Mouse (Mus musculus) liver, embryonic 14.5 days (tissue): ENCODE data around the gene Map2k4. TPM values are rescaled to one million over a fixed set of nuclear protein-coding genes. Genes with fewer than 3 reads are reported as not detected.

Experiments used
- ATAC-seq: fragments of 200-750 bp; cut with Nextera tagmentation; 2 replicates; pipeline ENCODE4 v1.8.0; 2017; ENCODE audit warnings: moderate number of reproducible peaks, mild to moderate bottlenecking, moderate library complexity; ENCODE audit not compliant: insufficient read depth
- DNase-seq, 3 experiments: peaks; one replicate each; pipeline ENCODE4 v3.0.0-alpha.2; 2012 to 2013; ENCODE audit warnings: low read depth in 3 of 3, low spot score in 3 of 3
- H3K27ac ChIP-seq: fragments of 300-500 bp; sonication (generic); 2 replicates; pipeline ENCODE4 v1.5.1; 2014; ENCODE audit warnings: moderate library complexity, mild to moderate bottlenecking, control low read depth, inconsistent platforms
- H3K27me3 ChIP-seq: fragments of 300-500 bp; sonication (generic); 2 replicates; pipeline ENCODE4 v1.6.1; 2014; ENCODE audit warnings: mild to moderate bottlenecking, low read length, moderate library complexity; ENCODE audit not compliant: control insufficient read depth, insufficient read depth
- H3K36me3 ChIP-seq: fragments of 300-500 bp; sonication (generic); replicated peaks from 2 replicates; pipeline ENCODE4 v1.6.1; 2014; ENCODE audit warnings: low read depth; ENCODE audit not compliant: control insufficient read depth, insufficient read depth
- H3K4me1 ChIP-seq, 2 experiments: fragments of 200-500 bp in 1 of 2; fragments of 300-500 bp in 1 of 2; sonication (generic) in 1 of 2; replicated peaks; 2 replicates each; pipeline ENCODE4 v1.6.1; 2012 to 2014; ENCODE audit warnings: antibody characterized with exemption in 1 of 2, inconsistent platforms in 1 of 2, low read length in 1 of 2; ENCODE audit not compliant: control insufficient read depth in 2 of 2, insufficient read depth in 2 of 2
- H3K4me2 ChIP-seq: fragments of 300-500 bp; sonication (generic); 2 replicates; pipeline ENCODE4 v1.6.1; 2014; ENCODE audit warnings: low read depth, mild to moderate bottlenecking, control low read depth, moderate library complexity
- H3K4me3 ChIP-seq, 2 experiments: fragments of 200-500 bp in 1 of 2; fragments of 300-500 bp in 1 of 2; sonication (generic) in 1 of 2; 2 replicates each; pipeline ENCODE4 v1.5.1; 2012 to 2014; ENCODE audit warnings: low read depth in 2 of 2, low read length in 2 of 2, mild to moderate bottlenecking in 2 of 2, control low read depth in 1 of 2, inconsistent platforms in 1 of 2, moderate library complexity in 1 of 2; ENCODE audit not compliant: insufficient read depth in 1 of 2
- H3K9ac ChIP-seq: fragments of 300-500 bp; sonication (generic); replicated peaks from 2 replicates; pipeline ENCODE4 v1.6.1; 2014; ENCODE audit warnings: mild to moderate bottlenecking, control low read depth, moderate library complexity
- H3K9me3 ChIP-seq: fragments of 300-500 bp; sonication (generic); 2 replicates; pipeline ENCODE4 v1.6.1; 2016; ENCODE audit warnings: low read length, mixed read lengths; ENCODE audit not compliant: control insufficient read depth
- CTCF ChIP-seq: IDR thresholded peaks from 2 replicates; pipeline ENCODE4 v1.5.1; 2016; ENCODE audit warnings: antibody characterized with exemption, low read depth, control low read depth
- EP300 ChIP-seq: IDR thresholded peaks from 2 replicates; pipeline ENCODE4 v1.6.1; 2016; ENCODE audit warnings: antibody characterized with exemption, low read depth
- WGBS: fragments of 180-500 bp; shearing (Covaris S2); extraction: QIAGEN DNeasy Blood & Tissue Kit; methylation state at CpG from one replicate; pipeline ENCODE4 v1.1.7; 2014; ENCODE audit not compliant: insufficient replicate concordance; 5-methylcytosine and 5-hydroxymethylcytosine counted together
- polyA plus RNA-seq, 2 experiments: library from polyadenylated mRNA; depleted of rRNA in 1 of 2; stranded (reverse) in 1 of 2; unstranded in 1 of 2; fragments of >200 nt; fragmentation: Nextera tagmentation in 1 of 2; extraction: Ambion mirVana in 1 of 2; gene quantifications; 2 replicates each; pipeline versions ENCODE4 v1.2.1 to v1.2.3; 2012 to 2014

Gene Map2k4
- polyA plus RNA-seq, 2 experiments, result 15.8 to 37.0 TPM

DNA sequence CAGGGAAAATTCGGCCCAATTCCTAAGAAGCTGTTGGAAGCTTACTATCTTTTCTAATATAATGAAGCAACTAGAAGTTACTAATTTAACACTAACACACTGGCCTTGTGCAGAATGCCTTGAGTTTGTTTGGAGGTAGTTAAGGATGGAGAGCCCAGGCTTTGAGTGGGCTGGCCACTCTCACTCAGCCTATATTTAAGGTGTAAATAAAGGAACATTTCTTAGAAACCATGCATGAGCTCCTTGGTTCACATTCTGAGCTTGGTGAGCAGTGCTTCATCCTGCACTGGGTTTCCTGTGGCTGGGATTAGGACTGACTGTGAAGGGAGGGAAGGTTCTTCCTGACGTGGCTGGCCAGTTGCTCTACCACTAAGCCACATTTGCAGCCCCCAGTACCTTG, 64.4 kb downstream of the Map2k4 start:
- Histone ChIP-seq H3K9ac (no peak overlapping the region), H3K36me3 (no peaks in the 10 kb centered on the region; the same call in 1 of the 2 replicates), H3K9me3 (no peaks in the 10 kb centered on the region), H3K4me1 (no peaks in the 10 kb centered on the region), H3K4me3 (no peak overlapping the region), H3K4me2 (no peak overlapping the region), H3K27ac (no peak overlapping the region), H3K27me3 (no peaks in the 10 kb centered on the region)
- 67% methylated on average over 2 of the region's 2 CpGs for whole genome bisulfite sequencing
- DNase-seq, result no peak
- no peak for TF ChIP-seq CTCF
- TF ChIP-seq EP300, result no peak
- no peak for ATAC-seq

DNA sequence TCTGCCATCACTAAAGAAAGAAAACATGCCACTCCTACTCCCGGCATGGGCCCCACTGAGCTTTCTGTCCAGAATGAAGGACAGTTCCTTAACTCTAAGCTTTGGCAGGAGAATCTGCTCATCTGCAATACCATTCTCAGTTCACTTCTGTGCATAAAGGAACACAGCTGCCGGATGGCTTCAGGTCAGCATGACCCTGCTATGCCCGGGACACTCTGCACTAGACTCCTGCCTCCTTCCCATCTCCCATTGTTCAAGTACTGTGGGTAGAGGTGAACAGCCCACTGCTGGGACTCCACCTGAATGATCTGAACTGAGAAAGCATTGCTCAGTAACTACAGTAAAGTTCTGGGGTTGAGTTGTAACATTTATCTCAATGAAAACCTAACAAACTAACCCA, 66.5 kb downstream of the Map2k4 start:
- no peaks in the 10 kb centered on the region; the same call in 1 of the 2 replicates for H3K36me3 ChIP-seq
- TF ChIP-seq EP300, result no peak
- TF ChIP-seq CTCF, result no peak
- 88% methylated on average over 3 of the region's 3 CpGs for WGBS
- H3K9me3 ChIP-seq, result no peaks in the 10 kb centered on the region
- no peak overlapping the region for H3K4me2 ChIP-seq
- no peaks in the 10 kb centered on the region for H3K4me1 ChIP-seq
- no peak overlapping the region for H3K27ac ChIP-seq
- no peak overlapping the region for H3K4me3 ChIP-seq
- DNase-seq, result no peak
- H3K9ac ChIP-seq, result no peak overlapping the region
- ATAC-seq, result no peak
- no peaks in the 10 kb centered on the region for H3K27me3 ChIP-seq

DNA sequence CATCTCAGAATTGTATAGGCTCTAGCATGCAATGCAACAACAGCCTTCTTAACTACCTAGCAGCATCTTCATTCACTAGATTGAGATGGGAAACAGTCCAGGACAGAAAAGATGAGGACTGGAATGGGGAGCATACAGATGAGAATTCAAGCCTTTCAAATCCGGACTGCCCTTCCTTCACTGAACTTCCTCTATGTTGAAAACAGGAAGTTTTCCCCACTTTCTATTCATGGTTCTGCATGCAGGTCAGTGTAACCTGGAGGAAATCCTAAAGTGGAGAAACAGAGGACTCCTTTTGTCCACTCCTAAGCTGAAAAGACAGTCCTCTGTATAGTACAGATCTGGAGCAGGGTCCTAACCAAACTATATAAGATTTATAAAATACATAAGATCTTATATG, 68.1 kb downstream of the Map2k4 start:
- no peak overlapping the region for H3K4me2 ChIP-seq
- peaks cover 0 to 2% of the 10 kb centered on the region in 2 experiments; a peak in 2 of 4 replicates for H3K4me1 ChIP-seq
- H3K9me3 ChIP-seq, result no peaks in the 10 kb centered on the region
- ATAC-seq (no peak), DNase-seq (no peak)
- TF ChIP-seq EP300 (no peak), CTCF (no peak)
- H3K4me3 ChIP-seq, result no peak overlapping the region
- H3K27ac ChIP-seq, result no peak overlapping the region
- no peaks in the 10 kb centered on the region for H3K27me3 ChIP-seq
- WGBS, result 33% methylated on average over 1 of the region's 1 CpGs
- H3K36me3 ChIP-seq, result no peaks in the 10 kb centered on the region; the same call in none of the 2 replicates
- no peak overlapping the region for H3K9ac ChIP-seq

DNA sequence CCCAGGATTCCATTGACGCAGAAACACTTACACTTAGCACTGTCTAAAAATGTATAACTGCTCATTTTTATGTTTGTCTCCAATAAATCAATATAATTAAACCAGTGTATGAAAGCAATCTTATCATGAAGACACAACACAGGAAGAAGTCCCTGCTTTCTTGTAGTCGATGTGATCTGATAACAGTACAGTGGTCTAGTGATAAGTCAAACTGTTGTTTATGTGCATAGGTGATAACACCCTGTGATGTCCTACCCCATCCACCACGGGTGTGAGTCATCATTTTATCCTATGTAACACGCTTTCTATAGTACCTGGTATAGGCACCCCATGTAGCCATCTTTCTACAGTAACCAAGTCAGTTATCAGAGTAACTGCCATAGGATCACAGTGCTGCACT, 74.3 kb downstream of the Map2k4 start:
- Histone ChIP-seq H3K36me3 (no peaks in the 10 kb centered on the region; the same call in 1 of the 2 replicates), H3K4me1 (peaks cover 6 to 7% of the 10 kb centered on the region in 2 experiments; a peak in 3 of 4 replicates), H3K4me3 (no peak overlapping the region), H3K9me3 (no peaks in the 10 kb centered on the region), H3K9ac (no peak overlapping the region), H3K4me2 (no peak overlapping the region), H3K27me3 (no peaks in the 10 kb centered on the region), H3K27ac (no peak overlapping the region)
- WGBS, result 33% methylated on average over 4 of the region's 4 CpGs
- ATAC-seq (peak; percentile 90), DNase-seq (peak; percentile 17 to 26 (median 22))
- no peak for TF ChIP-seq CTCF
- peak; percentile 85 for TF ChIP-seq EP300

DNA sequence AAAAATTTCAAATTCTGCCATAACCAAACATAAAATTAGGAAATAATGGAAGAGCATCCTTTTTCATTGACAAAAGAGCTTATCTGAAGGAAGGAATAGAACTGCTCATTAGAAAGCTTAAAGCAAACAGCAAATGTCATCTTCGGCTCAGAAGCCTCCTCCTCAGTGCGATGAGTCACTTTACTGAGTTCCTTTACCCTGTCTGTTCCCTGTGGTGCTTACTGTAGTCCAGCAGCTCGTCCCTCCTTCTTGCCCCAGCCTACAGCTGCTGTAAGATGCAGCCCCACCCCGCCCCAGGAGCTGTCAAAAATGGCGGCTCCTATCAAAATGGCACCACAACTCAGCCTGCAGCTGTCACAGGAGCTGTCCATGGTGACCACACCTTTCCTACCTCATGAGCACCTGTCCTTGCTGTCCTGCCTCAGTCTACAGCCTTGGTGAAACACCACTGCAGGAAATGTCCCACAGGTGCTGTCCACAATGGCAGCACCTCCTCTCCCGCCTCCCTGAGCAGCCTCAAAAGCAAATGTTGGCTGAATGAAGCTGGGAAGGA, 75.3 kb downstream of the Map2k4 start:
- no peak overlapping the region for H3K9ac ChIP-seq
- H3K36me3 ChIP-seq, result no peaks in the 10 kb centered on the region; the same call in 1 of the 2 replicates
- H3K4me3 ChIP-seq, result no peak overlapping the region
- ATAC-seq, result no peak
- WGBS, result 76% methylated on average over 6 of the region's 6 CpGs
- peaks cover 6 to 7% of the 10 kb centered on the region in 2 experiments; a peak in 3 of 4 replicates for H3K4me1 ChIP-seq
- TF ChIP-seq EP300 (no peak), CTCF (no peak)
- no peaks in the 10 kb centered on the region for H3K27me3 ChIP-seq
- no peak overlapping the region for H3K4me2 ChIP-seq
- no peak overlapping the region for H3K27ac ChIP-seq
- no peak for DNase-seq
- H3K9me3 ChIP-seq, result no peaks in the 10 kb centered on the region
